Mouse (Mus musculus): Measurements from ENCODE around the gene Plekhh2.

The Plekhh2 gene

DNA sequence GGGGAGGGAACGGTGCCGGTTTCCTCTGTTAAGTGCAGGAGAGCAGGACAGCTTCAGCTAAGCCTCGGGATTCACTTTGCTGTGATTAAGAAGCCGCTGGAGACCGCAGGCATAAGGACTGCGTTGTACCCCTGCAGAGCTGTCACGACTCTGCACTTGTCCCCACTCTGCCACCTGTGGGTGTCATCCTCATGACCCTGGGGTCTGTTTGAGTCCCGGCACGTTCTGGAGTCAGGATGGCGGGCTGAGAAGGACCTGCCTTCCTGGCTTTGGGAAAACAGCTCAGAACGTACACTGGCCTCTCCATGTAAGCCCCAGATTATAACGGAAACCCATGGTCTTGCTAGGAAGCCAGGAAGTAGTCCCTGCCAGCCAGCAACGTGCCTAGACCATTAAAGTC, 95.3 kb downstream of the Plekhh2 start:
- no peak for DNase-seq (ENCODE audit: low spot score in 2 of 2)

DNA sequence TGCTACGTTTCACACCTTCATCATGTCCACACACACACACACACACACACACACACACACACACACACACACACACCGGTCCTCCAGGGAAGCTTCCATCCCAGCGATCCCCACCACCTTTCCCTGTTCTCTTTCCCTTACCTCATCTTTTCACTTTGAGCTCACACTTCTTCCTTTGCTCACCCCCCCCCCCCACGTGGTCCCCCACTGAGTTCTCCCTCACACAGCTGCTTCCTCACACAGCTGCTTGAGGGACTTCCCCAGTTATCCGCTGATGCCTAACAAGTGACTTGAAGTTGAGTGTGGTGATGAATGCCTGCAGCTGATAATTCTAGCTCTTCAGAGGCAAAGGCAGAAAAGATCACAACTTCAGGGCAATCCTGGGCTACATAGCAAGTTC, 95.9 kb downstream of the Plekhh2 start:
- DNase-seq (ENCODE audit: low spot score in 2 of 2) = no peak

DNA sequence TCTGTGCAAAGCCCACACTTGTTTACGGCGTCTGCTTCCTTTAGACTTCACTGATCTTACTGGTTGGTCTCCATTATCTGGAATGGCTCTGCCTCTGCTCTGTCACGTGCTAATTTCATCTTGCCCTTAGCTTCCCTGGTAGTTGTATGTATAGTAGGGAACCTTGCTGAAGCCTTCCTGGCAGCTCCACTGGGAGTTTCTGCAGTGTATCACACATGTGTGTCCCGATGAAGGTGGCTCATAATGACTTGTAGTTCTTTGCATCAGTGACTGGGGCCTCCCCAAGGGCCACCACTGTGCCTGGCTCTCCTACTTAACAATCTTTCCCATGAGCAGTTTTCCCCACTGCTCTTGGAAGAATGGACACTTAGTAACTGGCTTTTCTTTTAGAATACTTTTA, 96.9 kb downstream of the Plekhh2 start:
- no peak for DNase-seq (ENCODE audit: low spot score in 2 of 2)

DNA sequence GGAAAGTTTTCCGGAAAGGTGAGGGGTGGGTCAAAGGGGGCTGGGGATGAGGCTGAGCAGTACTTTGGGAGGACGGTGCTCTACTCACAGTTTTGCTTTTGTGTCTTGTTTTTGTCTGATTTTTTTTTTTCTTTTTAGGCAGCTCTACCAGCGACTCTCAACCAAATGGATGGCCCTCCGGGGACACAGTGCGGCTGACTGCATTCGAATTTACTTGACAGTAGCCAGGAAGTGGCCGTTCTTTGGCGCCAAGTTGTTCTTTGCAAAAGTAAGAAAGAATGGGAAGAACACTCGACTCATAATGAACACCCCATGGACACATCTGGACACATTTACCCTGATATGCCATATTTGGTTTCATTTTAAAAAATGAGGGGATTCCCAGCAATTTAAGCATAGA, 99.8 kb downstream of the Plekhh2 start:
- no peak for DNase-seq (ENCODE audit: low spot score in 2 of 2)

DNA sequence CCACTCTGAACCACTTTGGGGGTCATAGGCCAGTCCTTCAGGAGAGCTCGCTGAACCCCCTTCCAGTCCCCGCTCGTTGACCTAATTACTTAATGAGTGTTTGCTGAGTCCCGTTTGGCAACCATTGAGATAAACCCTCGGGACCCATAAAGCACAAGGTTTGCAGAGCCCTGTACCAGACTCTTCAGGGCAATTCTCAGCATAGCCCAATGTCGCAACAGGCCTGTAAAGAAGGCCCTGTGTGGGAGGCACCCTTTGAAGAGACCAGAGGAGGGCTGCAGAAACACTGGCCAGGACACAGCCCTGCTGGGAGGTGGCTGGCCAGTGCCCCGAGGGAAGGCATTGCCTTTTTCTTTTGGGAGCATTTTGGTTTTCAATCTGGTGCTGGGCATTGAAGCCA, 100.3 kb downstream of the Plekhh2 start:
- no peak for DNase-seq (ENCODE audit: low spot score in 2 of 2)

DNA sequence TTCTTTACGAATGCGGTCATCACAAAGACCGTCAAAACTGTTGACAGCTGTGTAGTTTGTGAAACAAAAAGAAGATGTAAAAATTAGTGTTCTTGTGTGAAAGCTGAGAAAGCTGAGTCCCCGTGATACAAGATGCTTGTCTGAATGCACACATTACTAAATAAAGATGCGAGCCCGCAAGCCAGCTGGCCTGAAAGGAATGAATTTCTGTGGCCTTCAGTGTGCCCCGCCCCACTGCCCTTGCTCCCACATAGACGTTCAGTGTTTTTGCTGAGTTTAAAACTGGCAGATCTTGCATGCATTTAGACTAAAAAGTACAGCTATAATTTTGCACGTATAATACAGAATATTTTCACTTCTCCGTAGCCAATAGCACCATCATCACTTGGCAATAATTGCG, 104.1 kb downstream of the Plekhh2 start:
- DNase-seq (ENCODE audit: low spot score in 2 of 2) = no peak

DNA sequence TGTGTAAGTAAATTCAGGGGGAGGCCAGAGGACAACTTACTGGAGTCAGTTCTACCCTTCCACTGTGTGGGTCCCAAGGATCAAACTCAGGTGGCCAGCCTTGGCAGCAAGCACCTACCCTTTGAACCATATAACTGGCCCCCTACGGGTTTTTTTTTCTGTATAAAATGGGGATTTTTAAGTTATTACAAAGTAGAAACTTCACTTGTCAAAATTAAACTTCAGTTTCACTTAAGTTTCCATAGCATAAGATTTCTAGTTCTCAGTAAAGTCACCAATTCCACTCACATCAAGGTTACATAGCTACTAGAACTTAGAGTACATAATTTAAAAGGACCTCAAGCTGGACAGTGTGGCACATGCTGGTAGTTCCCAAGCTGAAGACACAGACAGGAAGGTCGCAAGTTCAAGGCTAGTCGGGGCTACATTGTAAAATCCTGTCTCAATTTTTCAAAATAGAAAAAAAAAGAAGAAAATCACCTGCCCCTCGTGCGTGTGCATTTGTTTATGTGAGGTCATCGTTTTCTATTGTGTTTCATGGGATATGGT, 104.9 kb downstream of the Plekhh2 start:
- DNase-seq (ENCODE audit: low spot score in 2 of 2) = no peak

DNA sequence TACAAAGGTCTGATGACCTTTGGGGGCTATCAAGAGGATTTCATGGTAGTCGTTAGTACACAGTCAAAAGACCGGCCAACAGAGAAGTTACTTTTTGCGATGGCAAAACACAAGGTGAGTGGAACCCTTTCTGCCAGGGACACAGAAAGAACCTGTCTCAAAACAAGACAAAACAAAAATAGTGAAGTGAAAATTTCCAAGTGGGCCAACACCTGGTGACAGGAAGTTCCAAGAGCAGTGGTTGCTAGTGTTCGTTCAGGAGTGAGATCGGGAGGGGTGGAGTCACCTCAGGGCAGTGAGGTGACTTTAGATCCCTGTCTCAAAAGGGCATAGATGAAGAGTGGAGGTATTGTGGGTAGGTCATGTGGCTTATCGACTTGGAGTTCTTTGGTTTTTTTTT, 106.3 kb downstream of the Plekhh2 start:
- no peak for DNase-seq (ENCODE audit: low spot score in 2 of 2)

DNA sequence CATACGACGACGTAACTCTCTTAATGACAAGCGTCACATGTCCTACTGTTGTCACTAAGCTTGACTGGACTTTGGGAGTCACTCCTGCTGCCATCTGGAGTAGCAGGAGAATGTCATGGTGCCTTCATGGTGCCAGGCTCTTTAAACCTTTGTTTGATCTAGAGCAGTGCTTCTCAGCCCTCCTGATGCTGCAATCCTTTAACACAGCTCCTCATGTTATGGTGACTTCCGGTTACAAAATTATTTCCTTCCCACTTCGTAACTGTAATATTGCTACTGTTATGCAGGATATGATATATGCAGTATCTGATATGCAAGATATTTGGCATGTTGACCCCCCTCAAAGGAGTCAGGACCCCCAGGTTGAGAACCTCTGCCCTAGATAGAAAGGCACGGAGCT, 107.4 kb downstream of the Plekhh2 start:
- DNase-seq (ENCODE audit: low spot score in 2 of 2) = no peak

DNA sequence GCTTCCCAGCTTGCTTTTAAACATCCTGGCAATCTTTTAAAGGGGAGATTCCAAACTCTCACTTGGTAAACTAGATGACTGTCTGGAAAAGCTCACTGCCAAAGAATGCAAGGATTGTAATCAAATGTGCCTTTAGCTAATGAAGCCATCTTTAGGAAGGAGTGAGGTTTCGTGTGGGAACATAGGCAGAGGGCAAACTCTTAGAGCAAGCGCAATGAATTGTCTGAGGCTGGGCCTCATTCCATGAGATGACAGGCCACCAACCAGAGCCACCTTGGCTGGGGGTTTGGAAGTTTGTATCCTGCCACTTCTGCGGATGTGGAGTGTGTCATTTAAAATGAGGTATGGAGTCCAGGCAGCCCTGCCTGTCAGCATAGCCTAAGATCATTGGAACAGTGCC, 108.4 kb downstream of the Plekhh2 start:
- no peak for DNase-seq (ENCODE audit: low spot score in 2 of 2)

DNA sequence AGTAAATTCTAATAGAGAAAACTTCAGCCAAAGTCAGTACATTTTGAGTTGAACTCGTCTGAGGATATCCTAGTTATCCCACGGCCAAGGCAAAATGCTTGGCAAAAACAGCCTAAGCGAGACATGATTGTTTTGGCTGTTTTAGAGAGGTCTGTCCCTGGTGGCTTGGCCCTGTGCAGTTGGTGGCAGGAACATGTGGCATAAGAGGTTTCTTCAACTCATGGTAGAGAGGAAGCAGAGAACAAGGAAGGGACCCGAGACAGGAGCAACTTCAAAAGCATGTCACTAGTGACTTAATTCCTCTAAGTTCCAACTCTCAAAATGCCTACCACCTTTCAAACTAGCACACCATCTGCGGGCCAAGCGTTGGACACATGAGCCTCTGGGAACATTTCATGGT, 108.9 kb downstream of the Plekhh2 start:
- no peak for DNase-seq (ENCODE audit: low spot score in 2 of 2)

DNA sequence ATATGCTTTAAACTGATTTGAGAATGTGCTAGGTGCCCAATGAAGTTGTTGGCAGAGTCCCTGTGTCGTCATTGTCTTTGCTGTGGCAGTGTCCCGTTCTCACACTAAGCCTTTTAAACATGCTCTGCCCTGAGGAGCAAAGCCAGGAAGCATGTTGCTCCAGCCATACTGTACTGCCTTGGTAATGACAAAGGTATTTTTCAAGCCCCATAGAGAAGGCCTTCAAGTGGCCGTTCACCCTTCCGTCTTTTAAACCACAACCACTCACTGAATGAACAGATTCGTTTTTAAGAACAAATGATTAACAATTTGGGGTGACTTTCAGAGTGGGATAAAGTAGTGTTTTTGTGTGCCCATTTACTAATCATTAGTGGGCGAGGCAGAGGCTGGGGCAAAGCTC, 109.5 kb downstream of the Plekhh2 start:
- no peak for DNase-seq (ENCODE audit: low spot score in 2 of 2)

DNA sequence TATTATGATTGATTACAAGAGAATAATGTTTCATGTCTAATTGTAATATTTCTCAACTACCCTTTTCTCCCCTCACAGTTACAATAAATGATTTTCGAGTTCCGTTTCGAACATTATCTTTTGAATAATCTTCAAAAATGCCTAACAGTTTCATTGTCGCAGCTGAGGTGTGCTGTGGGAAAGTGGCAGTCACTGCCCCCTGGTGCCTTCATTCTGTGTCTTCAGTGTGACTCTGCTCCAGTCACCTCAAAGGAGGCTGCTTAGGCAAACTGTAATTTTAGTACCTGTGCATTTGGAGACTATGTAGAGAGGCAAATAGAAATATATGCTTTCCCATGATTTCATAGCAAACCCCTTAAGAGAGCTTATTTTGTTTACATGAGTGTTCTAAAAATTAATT, 110.3 kb downstream of the Plekhh2 start:
- no peak for DNase-seq (ENCODE audit: low spot score in 2 of 2)

DNA sequence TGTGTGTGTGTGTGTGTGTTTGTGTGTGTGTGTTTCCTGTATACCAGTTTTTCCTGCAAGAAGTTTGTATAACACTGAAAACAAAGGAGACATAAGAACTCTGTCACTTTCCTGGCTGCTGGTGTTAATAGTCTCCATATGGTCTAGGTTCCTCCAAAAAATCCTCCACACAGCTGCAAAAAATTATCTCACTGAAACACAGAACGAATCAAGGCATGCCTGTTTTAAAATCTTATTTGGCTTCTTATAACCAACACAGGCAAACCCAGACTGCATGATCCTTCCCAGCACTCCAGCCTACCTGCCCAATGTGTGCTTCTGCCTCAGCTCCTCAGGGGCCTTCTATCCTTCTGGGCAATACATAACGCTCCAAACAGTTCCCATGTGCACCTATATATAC, 111.2 kb downstream of the Plekhh2 start:
- DNase-seq (ENCODE audit: low spot score in 2 of 2) = no peak

DNA sequence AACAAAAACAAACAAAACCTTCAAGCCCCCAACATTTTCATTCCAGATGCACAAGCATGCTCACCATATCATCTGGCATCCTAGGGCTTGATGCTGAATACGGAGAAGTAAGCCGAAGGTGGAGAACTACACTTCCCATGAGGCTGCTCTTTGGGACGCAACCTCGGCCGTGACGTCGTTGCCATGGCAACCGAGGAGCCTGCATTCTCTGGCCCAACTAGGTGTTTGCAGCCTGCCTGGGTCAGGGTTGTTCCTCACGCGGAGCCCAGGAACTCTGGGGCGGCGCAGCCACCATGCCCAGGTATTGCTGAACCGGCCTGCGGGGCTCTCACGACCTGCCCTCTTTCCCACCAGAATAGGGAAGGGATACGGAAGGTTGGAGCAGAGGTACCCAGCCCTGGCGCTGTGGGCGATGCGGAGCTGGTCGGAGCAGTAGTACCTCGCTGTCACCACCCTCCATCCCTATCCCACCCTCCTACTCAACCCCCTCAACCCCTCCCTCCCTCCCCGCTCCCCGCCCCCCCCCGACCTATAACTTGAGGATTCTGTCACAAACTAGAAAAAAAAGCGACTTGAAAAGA, 114.7 kb downstream of the Plekhh2 start, which contains the start of gene Dync2li1:
Dync2li1 (plus strand) TSS at position 221 of the 581 bp plus-strand sequence.
- peak; percentile 96 to 97 for DNase-seq (ENCODE audit: low spot score in 2 of 2)

DNA sequence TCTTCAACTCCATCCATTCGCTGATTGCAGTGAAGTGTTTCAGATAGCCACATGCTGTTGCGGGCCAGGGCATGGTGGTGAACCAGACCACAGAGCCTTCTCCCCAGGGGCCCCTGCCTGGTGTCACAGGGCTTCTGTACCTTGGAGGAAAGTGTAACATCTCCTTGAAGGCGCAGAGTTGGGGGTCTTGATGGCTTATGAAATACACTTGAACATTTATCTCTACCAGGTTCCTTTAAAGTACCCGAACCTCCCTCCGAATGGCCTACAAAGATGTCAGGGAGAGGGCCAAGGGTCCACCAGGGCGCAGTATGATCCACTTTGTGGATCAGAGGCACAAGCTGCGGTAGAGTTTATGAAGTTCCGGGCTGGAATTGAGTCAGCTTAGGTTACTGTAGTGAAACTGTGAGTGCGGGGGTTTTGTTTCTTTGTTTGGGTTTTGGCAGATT, 115.2 kb downstream of the Plekhh2 start:
- no peak for DNase-seq (ENCODE audit: low spot score in 2 of 2)

DNA sequence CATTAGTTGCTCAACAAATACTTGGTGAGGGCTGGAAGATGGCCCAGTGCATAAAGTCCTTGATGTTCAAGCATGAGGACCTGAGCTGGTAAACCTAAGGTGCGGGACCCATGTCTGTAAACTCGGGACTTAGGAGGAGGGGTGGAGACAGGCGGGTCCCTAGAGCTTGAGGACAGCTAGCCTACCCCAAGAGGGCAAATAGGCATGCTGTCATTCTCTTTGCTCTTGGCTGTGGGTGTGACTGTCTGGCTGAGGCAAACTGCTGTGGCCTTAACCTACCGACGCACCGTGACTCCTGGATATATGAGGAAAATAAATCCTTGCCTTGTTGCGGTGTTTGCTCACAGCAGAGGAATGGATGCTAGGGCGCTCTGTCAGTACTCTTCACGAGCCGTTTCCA, 116.0 kb downstream of the Plekhh2 start:
- DNase-seq (ENCODE audit: low spot score in 2 of 2) = no peak

DNA sequence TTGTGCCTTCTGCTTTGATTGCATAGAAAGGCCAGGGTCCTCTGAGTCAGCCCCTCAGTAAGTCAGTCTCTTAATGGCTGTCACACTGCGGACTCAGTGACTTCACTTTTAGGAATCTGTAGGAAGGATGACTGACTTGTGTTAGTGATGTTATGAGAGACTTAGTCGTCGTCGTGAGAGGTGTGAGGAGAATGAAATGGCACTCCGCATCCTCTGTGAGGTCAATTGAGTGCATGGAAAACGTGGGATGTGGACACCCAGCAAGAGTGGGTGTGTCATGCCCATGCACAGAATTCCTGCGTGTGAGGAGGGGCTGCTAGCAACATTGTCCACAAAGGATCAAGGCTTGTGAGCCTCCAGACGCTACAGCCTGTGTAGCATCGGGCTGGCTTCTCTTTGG, 116.9 kb downstream of the Plekhh2 start:
- DNase-seq (ENCODE audit: low spot score in 2 of 2) = no peak

DNA sequence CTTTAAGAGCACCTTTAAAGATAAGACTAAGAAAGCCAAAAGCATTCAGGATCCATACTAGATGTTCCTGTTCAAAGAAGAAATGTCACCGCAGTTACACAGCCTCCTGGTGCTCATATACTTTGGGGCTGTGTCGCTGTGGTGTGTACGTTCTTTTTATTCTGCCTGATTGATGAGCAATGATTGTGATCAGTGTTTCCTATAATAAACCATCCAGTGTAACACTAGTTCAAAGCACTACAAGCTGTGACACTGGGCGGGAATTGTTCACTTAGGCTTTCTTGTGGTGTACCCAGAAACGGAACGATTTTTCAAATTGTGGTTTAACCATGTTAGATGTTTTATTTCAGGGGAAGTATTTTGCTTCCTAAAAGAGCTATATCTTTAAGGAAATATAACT, 120.1 kb downstream of the Plekhh2 start:
- DNase-seq (ENCODE audit: low spot score in 2 of 2) = no peak

DNA sequence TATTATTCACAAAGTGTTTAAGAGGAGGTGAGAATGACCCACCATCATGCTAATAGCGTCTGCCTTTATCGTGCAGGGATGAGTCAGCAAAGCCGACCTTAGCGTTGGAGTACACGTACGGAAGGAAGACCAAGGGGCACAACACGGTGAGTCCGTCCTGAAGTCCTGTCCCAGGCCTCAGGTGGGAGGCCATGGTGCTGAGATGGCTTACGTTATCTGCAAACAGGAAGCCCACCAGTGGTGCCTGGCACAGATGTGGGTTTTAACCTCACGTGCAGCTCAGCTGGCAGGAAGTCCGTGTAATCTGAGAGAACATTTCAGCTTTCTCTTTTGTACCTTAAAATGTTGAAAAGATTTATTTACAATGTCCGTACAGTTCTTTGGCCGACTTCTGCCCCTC, 121.7 kb downstream of the Plekhh2 start:
- DNase-seq (ENCODE audit: low spot score in 2 of 2) = no peak

DNA sequence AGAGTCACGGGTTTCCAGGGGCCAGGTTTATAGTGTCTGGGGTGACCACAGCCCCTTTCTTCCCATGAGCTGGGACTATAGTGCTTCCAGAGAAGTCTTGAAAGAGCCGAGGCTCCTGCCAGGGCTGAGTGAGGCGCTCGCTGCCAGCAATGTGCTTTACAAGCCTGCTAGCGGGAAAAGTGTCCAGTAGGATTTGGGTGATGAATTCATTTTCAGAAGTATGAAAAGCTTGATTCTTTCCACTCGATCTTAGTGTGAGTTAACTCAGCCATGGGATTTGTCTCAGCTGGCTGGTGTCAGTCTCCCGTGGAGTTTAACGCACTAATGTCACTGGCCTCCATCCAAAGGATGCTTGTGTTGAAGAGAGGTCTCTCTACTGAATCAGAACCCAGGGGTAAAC, 124.6 kb downstream of the Plekhh2 start:
- DNase-seq (ENCODE audit: low spot score in 2 of 2) = no peak

DNA sequence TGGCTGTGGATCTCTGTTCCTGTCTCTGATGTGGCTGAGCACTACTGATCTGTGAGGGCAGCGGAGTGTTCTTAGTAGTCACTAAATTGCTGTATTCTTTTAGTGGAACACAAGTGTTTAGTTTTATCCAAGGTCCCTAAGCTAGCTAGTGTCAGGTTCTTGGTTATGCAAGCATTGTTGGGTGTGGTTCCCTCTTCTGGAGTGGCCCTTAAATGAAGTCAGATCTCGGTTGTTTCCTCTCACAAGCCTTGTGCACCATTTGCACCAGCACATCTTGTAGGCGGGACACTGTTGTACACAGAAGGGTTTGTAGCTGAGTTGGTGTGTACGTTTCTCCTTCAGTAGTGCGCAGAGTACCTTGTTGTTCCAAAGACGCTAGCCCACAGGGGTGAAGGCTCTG, 126.3 kb downstream of the Plekhh2 start:
- no peak for DNase-seq (ENCODE audit: low spot score in 2 of 2)

DNA sequence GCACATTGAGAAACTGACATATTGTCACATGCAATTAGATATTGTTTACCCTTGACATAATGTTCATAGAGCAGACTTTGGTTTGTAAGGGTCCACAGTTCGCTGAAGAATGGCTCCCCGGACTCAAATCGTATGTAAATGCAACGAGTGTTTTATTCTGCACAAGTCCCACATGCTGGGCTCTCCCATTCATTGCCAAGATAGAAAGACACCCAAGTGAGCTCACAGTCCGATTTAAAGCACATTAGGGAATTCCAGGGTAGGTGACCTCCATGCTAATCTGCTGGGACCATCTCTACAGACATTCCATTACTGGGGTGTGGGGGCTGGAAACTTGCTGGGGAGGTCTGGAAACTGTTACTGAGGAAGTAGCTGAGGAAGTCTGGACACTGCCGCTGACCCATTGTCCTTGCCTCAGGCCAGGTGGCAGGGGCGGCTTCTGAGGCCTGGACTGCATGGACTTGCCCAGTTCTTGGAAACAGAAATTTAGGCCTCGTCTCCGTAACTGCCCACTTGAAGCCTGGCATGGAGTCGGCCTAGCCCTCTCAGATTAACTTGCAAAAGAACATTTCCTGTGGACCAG, 128.2 kb downstream of the Plekhh2 start:
- peak in 1 of 2 experiments; percentile 17 for DNase-seq (ENCODE audit: low spot score in 2 of 2)

DNA sequence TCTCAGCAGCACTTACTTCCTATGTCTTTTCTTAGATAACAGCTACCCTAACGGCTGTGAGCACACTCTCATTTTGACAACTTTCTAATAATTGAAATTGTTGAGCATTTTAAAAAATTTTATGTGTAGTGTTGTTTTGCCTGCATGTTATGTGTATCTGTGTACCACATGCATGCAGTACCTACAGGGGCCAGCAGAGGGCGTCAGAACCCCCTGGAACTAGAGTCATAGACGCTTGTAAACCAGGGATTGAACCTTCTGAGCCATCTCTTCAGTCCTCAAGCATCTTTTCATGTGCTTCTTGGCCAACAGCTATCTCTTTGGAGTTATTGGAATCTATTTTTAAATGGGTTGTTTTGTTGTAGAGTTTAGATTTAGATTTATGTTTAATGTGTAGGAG, 130.2 kb downstream of the Plekhh2 start:
- peak; percentile 72 to 79 for DNase-seq (ENCODE audit: low spot score in 2 of 2)

All from right cerebral cortex, postnatal 10 days (tissue).